Mouse (Mus musculus): ENCODE measurements around the gene Timm8a2. TPM values are rescaled to one million over a fixed set of nuclear protein-coding genes. Genes with fewer than 3 reads are reported as not detected.
A peak's percentile ranks its signal among the peaks of the same experiment; 100 is the strongest.

Timm8a2 gene
- polyA plus RNA-seq, 1 experiment = not detected

DNA sequence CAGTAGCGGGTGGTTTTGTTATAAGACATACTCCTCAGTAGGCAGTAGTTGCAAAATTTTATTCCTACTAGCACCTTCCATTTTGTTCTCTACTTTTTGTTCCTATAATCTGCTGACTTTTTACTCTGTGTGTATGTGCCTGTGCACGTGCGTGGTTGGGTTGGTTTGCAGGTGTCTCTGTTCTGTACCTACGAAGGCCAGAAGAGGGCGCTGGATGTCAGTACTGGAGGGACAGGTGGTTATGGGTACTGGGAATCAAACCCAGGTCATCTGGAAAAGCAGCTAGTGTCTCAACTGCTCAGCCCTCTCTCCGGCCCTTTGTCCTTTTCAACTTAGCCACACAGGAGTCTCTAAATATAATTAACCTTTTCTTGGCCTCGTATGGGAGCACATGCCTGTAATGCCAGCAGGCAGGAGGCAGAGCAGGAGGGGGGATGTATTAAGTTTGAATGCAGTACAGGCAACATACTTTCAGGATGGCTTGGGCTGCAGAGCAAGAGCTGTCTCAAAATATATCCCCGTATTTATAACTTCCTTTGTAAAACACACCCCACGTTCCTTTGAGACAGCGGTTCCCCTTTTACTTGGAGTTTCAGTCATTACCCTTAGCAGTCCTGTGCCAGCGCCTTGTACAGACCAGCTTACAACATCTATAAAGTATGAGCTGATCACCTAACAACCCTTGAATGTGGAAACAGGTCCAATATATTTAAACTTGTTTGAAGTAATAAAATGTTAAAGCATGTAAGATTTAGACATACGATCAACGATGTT is 4.6 kb downstream of the Timm8a2 start:
- H3K4me1 ChIP-seq (ENCODE audit: control insufficient read depth, insufficient read depth, low read length) = no peaks in the 10 kb centered on the region
- TF ChIP-seq POLR2A (IDR thresholded peaks at IDR 0.05; ENCODE audit: insufficient read depth, low read depth, low read length) (no peak), CTCF (IDR thresholded peaks at IDR 0.05; ENCODE audit: insufficient read depth, low read depth, low read length) (no peak)
- H3K4me3 ChIP-seq (ENCODE audit: insufficient read depth, low read depth, low read length) = no peak overlapping the region
- 87% methylated on average over 13 of the region's 13 CpGs for WGBS
- no peak overlapping the region for H3K27ac ChIP-seq (ENCODE audit: insufficient read depth, low read depth, low read length)

GRCm38 (mm10) chr14:122041413-122041825 is 6.9 kb downstream of the Timm8a2 start:
- H3K4me1 ChIP-seq (ENCODE audit: control insufficient read depth, insufficient read depth, low read length) = no peaks in the 10 kb centered on the region
- H3K27ac ChIP-seq (ENCODE audit: insufficient read depth, low read depth, low read length) = no peak overlapping the region
- WGBS = 89% methylated on average over 3 of the region's 3 CpGs
- no peak for TF ChIP-seq POLR2A (IDR thresholded peaks at IDR 0.05; ENCODE audit: insufficient read depth, low read depth, low read length)
- TF ChIP-seq CTCF (IDR thresholded peaks at IDR 0.05; ENCODE audit: insufficient read depth, low read depth, low read length) = no peak
- H3K4me3 ChIP-seq (ENCODE audit: insufficient read depth, low read depth, low read length) = no peak overlapping the region

DNA sequence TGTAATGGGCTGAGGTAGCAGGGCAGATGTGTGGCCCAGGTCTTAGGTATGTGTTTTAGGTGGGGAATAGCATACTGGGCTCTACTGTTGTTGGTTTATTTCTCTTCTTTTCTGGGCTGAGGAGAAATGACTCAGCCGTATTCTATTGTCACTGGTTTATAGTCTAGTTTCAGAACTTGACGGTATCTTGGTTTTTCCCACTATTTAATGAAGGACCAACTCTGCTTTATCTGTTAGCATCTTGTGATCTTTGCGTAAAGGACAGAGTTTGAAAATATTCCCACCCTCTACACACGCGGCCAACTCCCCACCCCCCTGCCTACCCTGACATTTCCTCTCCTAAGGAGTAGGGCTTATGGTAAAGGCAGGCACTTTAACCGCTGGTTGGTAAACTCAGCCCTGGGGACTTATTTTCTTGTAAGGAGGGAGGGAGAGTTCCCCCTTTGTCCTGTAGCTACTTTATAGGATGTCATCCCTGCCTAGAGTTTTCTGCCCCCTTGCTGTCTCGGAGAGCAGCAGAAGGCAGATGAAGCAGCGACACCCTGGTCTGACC is 7.7 kb downstream of the Timm8a2 start:
- TF ChIP-seq POLR2A (IDR thresholded peaks at IDR 0.05; ENCODE audit: insufficient read depth, low read depth, low read length) (no peak), CTCF (IDR thresholded peaks at IDR 0.05; ENCODE audit: insufficient read depth, low read depth, low read length) (no peak)

DNA sequence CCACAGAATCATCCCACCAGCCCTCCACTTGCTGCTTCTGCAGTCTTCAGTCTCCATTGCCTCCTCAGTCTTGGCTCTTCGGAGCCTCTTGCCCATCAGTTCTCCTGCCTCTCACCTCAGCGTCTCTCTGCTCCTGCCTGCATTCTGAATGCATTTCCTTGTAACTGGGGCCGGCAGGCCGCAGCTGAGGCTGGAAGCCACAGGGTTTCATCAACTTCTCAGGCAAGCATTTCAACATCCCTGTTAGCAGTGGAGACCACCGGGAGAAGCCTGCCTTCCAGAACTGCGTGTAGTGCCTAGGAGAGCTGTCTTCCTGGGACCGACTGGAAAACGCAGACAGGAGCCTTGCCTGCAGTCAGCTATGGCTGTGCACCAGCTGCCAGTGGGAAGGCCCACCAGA is 13.3 kb downstream of the Timm8a2 start:
- H3K27ac ChIP-seq (ENCODE audit: insufficient read depth, low read depth, low read length) = no peak overlapping the region
- WGBS = 93% methylated on average over 8 of the region's 8 CpGs
- TF ChIP-seq CTCF (IDR thresholded peaks at IDR 0.05; ENCODE audit: insufficient read depth, low read depth, low read length) (no peak), POLR2A (IDR thresholded peaks at IDR 0.05; ENCODE audit: insufficient read depth, low read depth, low read length) (no peak)

More for the DNA sequence above, 7.7 kb downstream of the Timm8a2 start:
- H3K4me3 ChIP-seq (ENCODE audit: insufficient read depth, low read depth, low read length) = no peak overlapping the region
- 64% methylated on average over 8 of the region's 8 CpGs for WGBS
- no peak overlapping the region for H3K27ac ChIP-seq (ENCODE audit: insufficient read depth, low read depth, low read length)
- no peaks in the 10 kb centered on the region for H3K4me1 ChIP-seq (ENCODE audit: control insufficient read depth, insufficient read depth, low read length)

DNA sequence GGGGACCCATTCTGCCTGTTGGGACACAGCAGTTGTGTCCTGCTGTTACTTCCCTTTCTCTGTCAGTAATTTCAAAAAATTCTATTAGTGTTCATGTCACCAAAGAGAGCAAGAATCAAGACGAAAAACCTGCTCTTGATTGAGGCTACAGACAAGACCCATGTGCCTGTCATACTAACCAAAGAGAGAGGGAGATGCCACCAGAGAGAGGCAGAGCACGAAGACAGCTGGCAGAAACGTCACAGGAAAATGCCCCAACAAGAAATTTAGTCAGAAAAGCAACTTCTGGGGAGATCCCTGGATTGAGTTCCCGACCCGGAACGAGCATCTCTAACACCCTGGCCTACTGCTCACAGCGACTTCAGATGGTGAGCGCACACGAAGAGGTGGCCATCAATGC is 14.3 kb downstream of the Timm8a2 start:
- 89% methylated on average over 9 of the region's 9 CpGs for WGBS
- no peak overlapping the region for H3K27ac ChIP-seq (ENCODE audit: insufficient read depth, low read depth, low read length)
- TF ChIP-seq POLR2A (IDR thresholded peaks at IDR 0.05; ENCODE audit: insufficient read depth, low read depth, low read length) (no peak), CTCF (IDR thresholded peaks at IDR 0.05; ENCODE audit: insufficient read depth, low read depth, low read length) (no peak)
- H3K4me3 ChIP-seq (ENCODE audit: insufficient read depth, low read depth, low read length) = no peak overlapping the region
- H3K4me1 ChIP-seq (ENCODE audit: control insufficient read depth, insufficient read depth, low read length) = no peaks in the 10 kb centered on the region

More for the DNA sequence above, 13.3 kb downstream of the Timm8a2 start:
- no peak overlapping the region for H3K4me3 ChIP-seq (ENCODE audit: insufficient read depth, low read depth, low read length)
- no peaks in the 10 kb centered on the region for H3K4me1 ChIP-seq (ENCODE audit: control insufficient read depth, insufficient read depth, low read length)

- TF ChIP-seq POLR2A (IDR thresholded peaks at IDR 0.05; ENCODE audit: insufficient read depth, low read depth, low read length) = no peak
- TF ChIP-seq CTCF (IDR thresholded peaks at IDR 0.05; ENCODE audit: insufficient read depth, low read depth, low read length) = no peak
- no peak overlapping the region for H3K4me3 ChIP-seq (ENCODE audit: insufficient read depth, low read depth, low read length)
- no peaks in the 10 kb centered on the region for H3K4me1 ChIP-seq (ENCODE audit: control insufficient read depth, insufficient read depth, low read length)
- WGBS = 87% methylated on average over 9 of the region's 9 CpGs
- no peak overlapping the region for H3K27ac ChIP-seq (ENCODE audit: insufficient read depth, low read depth, low read length)
Measured at GRCm38 (mm10) chr14:122052896-122053635, 18.6 kb downstream of the Timm8a2 start.

DNA sequence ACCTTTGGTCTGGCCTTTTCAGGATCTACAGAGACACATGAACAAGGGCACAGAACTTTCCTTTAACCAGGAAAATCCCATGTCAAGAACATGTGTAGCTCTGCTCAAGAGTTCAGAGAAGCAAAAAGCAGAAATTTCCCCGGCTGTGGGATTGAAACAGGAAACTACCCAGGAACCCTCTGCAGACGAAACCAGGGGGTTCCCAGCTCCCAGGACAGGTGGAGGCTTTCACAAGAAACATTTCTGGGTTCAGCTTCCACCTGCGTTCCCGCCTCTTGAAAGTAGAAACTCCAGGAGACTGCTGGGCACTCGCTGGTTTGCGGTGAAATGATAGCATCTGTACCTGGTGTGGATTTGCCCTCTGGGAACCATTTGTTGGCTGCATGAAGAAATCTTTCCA is 22.4 kb downstream of the Timm8a2 start:
- 88% methylated on average over 6 of the region's 6 CpGs for WGBS
- Histone ChIP-seq H3K27ac (ENCODE audit: insufficient read depth, low read depth, low read length) (no peak overlapping the region), H3K4me3 (ENCODE audit: insufficient read depth, low read depth, low read length) (no peak overlapping the region), H3K4me1 (ENCODE audit: control insufficient read depth, insufficient read depth, low read length) (no peaks in the 10 kb centered on the region)
- TF ChIP-seq POLR2A (IDR thresholded peaks at IDR 0.05; ENCODE audit: insufficient read depth, low read depth, low read length) (no peak), CTCF (IDR thresholded peaks at IDR 0.05; ENCODE audit: insufficient read depth, low read depth, low read length) (no peak)

GRCm38 (mm10) chr14:122057941-122058346 is 23.5 kb downstream of the Timm8a2 start:
- TF ChIP-seq CTCF (IDR thresholded peaks at IDR 0.05; ENCODE audit: insufficient read depth, low read depth, low read length) = no peak
- no peak overlapping the region for H3K4me3 ChIP-seq (ENCODE audit: insufficient read depth, low read depth, low read length)
- 43% methylated on average over 2 of the region's 2 CpGs for WGBS

DNA sequence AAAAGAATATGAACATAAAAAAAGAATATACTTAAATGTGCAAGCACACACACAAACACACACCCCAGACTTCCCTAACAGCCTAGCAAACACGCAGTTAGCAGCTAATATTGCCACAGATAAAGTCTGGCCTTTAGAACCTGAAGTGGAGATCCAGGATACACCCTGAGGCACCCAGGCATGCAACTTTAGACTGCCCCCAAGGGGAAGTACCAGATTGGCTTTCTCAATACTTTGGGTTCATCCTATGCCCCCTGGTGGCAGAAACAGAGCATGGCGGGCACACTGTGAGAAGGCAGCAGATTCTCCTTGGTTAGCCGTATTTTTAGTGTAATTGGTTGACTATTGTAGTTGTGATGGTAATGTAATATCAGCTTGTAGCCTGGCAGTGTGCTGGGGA is 26.2 kb downstream of the Timm8a2 start:
- Histone ChIP-seq H3K4me3 (ENCODE audit: insufficient read depth, low read depth, low read length) (no peak overlapping the region), H3K4me1 (ENCODE audit: control insufficient read depth, insufficient read depth, low read length) (no peaks in the 10 kb centered on the region), H3K27ac (ENCODE audit: insufficient read depth, low read depth, low read length) (no peak overlapping the region)
- TF ChIP-seq POLR2A (IDR thresholded peaks at IDR 0.05; ENCODE audit: insufficient read depth, low read depth, low read length) (no peak), CTCF (IDR thresholded peaks at IDR 0.05; ENCODE audit: insufficient read depth, low read depth, low read length) (peak; percentile 20; the same call in 1 of the 2 replicates)
- WGBS = 7% methylated on average over 3 of the region's 3 CpGs

More at GRCm38 (mm10) chr14:122057941-122058346, 23.5 kb downstream of the Timm8a2 start:
- Histone ChIP-seq H3K4me1 (ENCODE audit: control insufficient read depth, insufficient read depth, low read length) (no peaks in the 10 kb centered on the region), H3K27ac (ENCODE audit: insufficient read depth, low read depth, low read length) (no peak overlapping the region)

Data from olfactory bulb, adult 2 months (tissue).